Mouse (Mus musculus): ENCODE measurements at regions not wholly inside any gene's neighbourhood (a gene's known extent, or its start where the extent isn't known, plus 50 kb on each side); places are given as distances from the start of the nearest gene placed in this dataset.

DNA sequence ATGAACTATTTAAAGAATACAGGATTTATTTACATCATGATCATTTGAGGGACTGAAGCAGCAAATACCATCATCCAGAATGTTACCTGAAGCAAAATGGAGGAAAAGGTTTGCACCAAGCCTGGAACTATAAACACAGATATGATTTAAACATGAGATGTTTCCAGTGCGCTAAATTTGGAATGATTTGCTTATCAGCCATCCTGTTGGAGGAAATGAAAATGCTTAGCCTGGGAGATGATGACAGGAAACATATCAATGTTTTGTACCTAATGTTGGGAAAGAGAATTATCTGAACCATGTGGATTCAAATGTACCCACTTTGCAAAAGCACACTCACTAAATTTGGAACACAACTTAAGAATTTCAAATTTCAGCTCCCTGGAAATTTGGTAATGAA, 149.3 kb downstream of the Adgra3 start:
- 0 out of 2 replicates have a peak, but pooled peaks cover 3% of the 10 kb centered on the region for H3K4me1 ChIP-seq
- H3K27me3 ChIP-seq (replicated peaks): no peaks in the 10 kb centered on the region
- 58% methylated on average over 1 of the region's 1 CpGs for WGBS
- H3K9me3 ChIP-seq: no peaks in the 10 kb centered on the region
- no peak for ATAC-seq (ENCODE audit: extremely low read depth, insufficient number of reproducible peaks, low FRiP score, low TSS enrichment)
- H3K36me3 ChIP-seq: no peaks in the 10 kb centered on the region
- H3K27ac ChIP-seq (replicated peaks): no peak overlapping the region
- H3K4me3 ChIP-seq: no peak overlapping the region
- no peak overlapping the region for H3K9ac ChIP-seq
- no peak overlapping the region for H3K4me2 ChIP-seq

DNA sequence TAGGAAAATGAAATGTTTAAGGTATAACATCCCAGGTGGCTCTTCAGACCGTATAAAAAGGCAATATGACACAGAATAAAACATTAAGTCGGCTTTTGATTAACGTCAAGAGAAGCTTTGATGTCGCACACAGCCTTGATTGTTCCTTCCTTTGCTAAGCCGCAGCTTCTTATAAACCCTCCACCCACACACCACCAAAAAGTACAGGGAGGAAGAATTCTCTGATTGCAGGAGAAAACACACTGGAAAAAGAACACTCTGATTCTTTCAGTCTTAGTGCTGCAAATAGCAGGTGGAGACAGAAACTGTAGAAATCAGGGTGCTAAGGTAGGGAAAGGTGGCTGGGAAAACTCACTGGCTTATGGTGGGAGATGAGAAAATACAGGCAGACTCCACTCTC, 162.7 kb downstream of the Adgra3 start:
- no peak for ATAC-seq (ENCODE audit: extremely low read depth, insufficient number of reproducible peaks, low FRiP score, low TSS enrichment)
- Histone ChIP-seq H3K4me1 (no peaks in the 10 kb centered on the region), H3K9ac (no peak overlapping the region), H3K4me3 (no peak overlapping the region), H3K9me3 (no peaks in the 10 kb centered on the region), H3K27ac (replicated peaks) (no peak overlapping the region), H3K4me2 (no peak overlapping the region), H3K27me3 (replicated peaks) (no peaks in the 10 kb centered on the region), H3K36me3 (no peaks in the 10 kb centered on the region)
- WGBS: 77% methylated on average over 5 of the region's 5 CpGs

DNA sequence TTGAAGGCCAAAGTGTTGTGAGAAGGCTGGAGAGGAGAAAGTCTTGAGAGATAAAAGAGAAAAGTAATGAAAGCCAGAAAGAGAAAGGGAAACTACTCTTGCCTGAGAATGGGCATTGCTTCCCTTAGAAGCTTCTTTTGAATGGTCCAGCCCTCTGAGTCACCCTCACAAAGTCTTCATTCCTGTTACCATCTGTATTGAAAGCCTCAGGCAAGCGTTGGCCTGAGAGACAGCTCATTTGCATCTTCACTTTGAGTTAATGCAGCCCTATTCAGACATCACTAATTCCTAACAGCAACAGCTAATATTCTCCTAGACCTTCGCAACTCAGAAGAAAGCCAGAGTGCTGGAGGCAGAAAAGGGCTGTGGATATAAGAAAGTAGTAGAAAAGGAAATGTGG, 178.4 kb downstream of the Adgra3 start:
- Histone ChIP-seq H3K4me1 (no peaks in the 10 kb centered on the region), H3K27me3 (replicated peaks) (no peaks in the 10 kb centered on the region), H3K9me3 (no peaks in the 10 kb centered on the region), H3K9ac (no peak overlapping the region), H3K4me3 (no peak overlapping the region), H3K36me3 (no peaks in the 10 kb centered on the region), H3K27ac (replicated peaks) (no peak overlapping the region), H3K4me2 (no peak overlapping the region)
- WGBS: 47% methylated on average over 2 of the region's 2 CpGs
- ATAC-seq (ENCODE audit: extremely low read depth, insufficient number of reproducible peaks, low FRiP score, low TSS enrichment): no peak

DNA sequence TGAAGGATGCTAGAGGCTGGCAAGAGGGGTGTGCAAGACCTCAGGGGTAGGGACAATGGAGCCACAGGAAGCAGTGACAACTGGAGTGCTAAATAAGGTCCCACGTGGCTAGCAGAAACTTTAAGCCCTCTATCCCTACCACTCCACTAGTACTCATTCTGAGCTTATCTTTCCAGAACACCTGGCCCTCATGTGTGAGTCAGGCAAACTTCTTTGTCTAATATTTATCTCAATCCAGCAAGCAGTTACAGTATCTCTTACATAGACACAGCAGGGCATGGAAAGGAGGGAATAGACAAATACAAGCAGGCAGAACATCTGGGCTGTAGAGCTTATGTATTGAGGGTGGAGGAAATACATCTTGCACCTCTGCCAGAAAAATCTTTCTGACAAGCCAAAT, 182.6 kb downstream of the Adgra3 start:
- no peak overlapping the region for H3K4me3 ChIP-seq
- H3K36me3 ChIP-seq: no peaks in the 10 kb centered on the region
- peak; percentile 85 for ATAC-seq (ENCODE audit: extremely low read depth, insufficient number of reproducible peaks, low FRiP score, low TSS enrichment)
- no peaks in the 10 kb centered on the region for H3K27me3 ChIP-seq (replicated peaks)
- no peak overlapping the region for H3K4me2 ChIP-seq
- no peaks in the 10 kb centered on the region; the same call in 1 of the 2 replicates for H3K9me3 ChIP-seq
- no peaks in the 10 kb centered on the region for H3K4me1 ChIP-seq
- 33% methylated on average over 1 of the region's 1 CpGs for WGBS
- 0 out of 2 replicates have a peak overlapping the region, but pooled peaks have one; percentile 20 for H3K27ac ChIP-seq (replicated peaks)
- H3K9ac ChIP-seq: no peak overlapping the region

DNA sequence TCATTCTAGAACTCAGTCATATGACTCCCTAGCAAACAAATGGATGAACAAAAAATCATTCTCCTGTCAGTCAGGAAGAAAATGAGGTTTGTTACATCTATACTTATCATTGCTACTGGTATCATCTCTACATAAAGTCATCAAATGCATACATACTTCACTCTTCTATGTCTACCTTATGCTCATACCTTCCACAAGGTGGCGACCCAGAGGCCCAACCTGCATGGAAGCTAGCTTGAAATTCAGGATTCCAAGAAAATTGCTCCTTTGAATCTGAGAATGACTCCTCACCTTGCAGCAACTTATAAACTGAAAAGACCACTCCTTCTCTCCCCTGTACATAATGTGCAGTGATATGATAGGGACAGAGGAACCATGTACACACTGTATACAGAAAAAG, 201.6 kb downstream of the Adgra3 start:
- H3K4me2 ChIP-seq: no peak overlapping the region
- no peak for ATAC-seq (ENCODE audit: extremely low read depth, insufficient number of reproducible peaks, low FRiP score, low TSS enrichment)
- H3K9ac ChIP-seq: no peak overlapping the region
- H3K4me3 ChIP-seq: no peak overlapping the region
- H3K4me1 ChIP-seq: no peaks in the 10 kb centered on the region
- H3K27ac ChIP-seq (replicated peaks): no peak overlapping the region
- WGBS: 35% methylated on average over 1 of the region's 1 CpGs
- H3K27me3 ChIP-seq (replicated peaks): no peaks in the 10 kb centered on the region
- no peaks in the 10 kb centered on the region for H3K9me3 ChIP-seq
- H3K36me3 ChIP-seq: no peaks in the 10 kb centered on the region

DNA sequence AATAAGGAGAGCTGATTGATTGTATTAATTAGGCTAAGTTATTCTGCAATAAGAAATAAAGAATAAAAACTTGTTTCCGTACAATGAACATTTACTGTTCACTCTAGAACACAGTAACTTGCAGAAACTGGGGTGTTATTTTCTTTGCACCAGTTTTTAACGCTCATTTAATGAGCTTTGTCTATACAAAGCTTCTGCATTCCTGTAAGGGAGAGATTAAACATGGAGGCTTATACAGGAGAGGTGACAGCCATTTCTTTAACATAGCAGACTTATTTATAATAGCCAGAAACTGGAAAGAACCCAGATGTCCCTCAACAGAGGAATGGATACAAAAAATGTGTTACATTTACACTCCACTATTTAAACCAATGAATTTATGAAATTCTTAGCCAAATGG, 202.8 kb downstream of the Adgra3 start:
- Histone ChIP-seq H3K4me1 (no peaks in the 10 kb centered on the region), H3K9me3 (no peaks in the 10 kb centered on the region), H3K36me3 (no peaks in the 10 kb centered on the region), H3K9ac (no peak overlapping the region), H3K27me3 (replicated peaks) (no peaks in the 10 kb centered on the region), H3K4me3 (no peak overlapping the region), H3K4me2 (no peak overlapping the region), H3K27ac (replicated peaks) (no peak overlapping the region)
- 71% methylated on average over 2 of the region's 2 CpGs for WGBS
- ATAC-seq (ENCODE audit: extremely low read depth, insufficient number of reproducible peaks, low FRiP score, low TSS enrichment): no peak

DNA sequence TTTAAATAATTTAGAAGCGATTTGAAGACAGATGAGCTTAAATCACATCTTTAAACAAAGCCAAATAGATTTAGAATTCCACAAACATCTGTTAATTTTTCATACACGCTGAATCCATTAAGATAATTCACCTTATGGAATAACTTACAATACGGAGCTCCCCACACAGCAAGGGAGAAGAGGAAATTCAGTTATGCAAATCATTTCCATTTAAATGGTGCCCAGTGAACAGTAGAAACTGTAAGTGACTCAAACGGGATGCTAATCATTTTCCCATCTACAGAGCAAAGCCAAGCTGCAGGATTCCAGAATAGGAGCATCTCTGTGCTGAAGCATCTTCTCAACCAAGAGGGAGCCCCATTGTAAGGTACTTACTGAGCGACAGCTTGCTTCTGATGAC, 210.1 kb downstream of the Adgra3 start:
- H3K4me2 ChIP-seq: no peak overlapping the region
- H3K9ac ChIP-seq: no peak overlapping the region
- no peaks in the 10 kb centered on the region for H3K36me3 ChIP-seq
- no peak overlapping the region for H3K27ac ChIP-seq (replicated peaks)
- H3K27me3 ChIP-seq (replicated peaks): no peaks in the 10 kb centered on the region
- no peaks in the 10 kb centered on the region for H3K9me3 ChIP-seq
- H3K4me3 ChIP-seq: no peak overlapping the region
- H3K4me1 ChIP-seq: no peaks in the 10 kb centered on the region
- WGBS: 54% methylated on average over 5 of the region's 5 CpGs
- ATAC-seq (ENCODE audit: extremely low read depth, insufficient number of reproducible peaks, low FRiP score, low TSS enrichment): no peak

DNA sequence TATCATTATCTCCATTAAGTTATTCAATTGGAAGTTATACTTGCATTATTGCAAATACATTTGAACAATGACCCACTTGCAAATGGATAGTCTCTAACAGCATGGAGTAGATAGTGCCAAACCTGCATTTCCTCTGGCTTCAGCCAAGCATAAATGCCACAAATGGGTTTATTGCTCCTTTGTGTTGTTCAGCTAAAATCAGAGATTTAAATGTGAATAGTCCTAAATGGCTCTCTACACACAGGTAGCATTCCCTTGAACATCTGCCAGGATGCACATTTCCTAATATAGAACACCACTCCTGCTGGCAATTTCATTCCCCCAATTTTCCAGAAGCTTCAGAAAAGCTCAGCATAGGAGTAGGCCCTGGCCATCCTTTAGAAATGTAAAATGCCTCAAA, 210.6 kb downstream of the Adgra3 start:
- Histone ChIP-seq H3K4me3 (no peak overlapping the region), H3K36me3 (no peaks in the 10 kb centered on the region), H3K4me1 (no peaks in the 10 kb centered on the region), H3K27ac (replicated peaks) (no peak overlapping the region), H3K9ac (no peak overlapping the region), H3K4me2 (no peak overlapping the region), H3K9me3 (no peaks in the 10 kb centered on the region), H3K27me3 (replicated peaks) (no peaks in the 10 kb centered on the region)
- no peak for ATAC-seq (ENCODE audit: extremely low read depth, insufficient number of reproducible peaks, low FRiP score, low TSS enrichment)

DNA sequence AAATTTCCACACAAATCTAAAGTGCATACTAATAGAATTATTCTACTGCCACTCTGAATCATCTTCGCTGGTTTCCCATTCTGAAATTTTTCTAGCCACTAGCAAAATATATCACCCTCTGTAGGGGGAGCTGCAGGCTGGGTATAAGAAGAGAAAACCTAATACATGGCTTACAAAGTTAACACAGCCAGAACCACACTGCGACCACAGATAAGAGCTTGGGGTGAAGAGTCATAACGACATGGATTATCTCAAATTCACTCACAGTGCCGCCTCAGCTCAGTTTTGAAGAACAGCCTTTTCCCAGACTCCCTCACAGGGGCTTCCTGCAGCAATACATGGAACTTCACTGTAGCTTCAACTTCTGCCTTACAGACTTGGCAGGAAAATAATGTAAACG, 240.0 kb downstream of the Adgra3 start:
- Histone ChIP-seq H3K4me2 (no peak overlapping the region), H3K9me3 (no peaks in the 10 kb centered on the region), H3K36me3 (no peaks in the 10 kb centered on the region), H3K4me1 (no peaks in the 10 kb centered on the region), H3K9ac (no peak overlapping the region), H3K27ac (replicated peaks) (no peak overlapping the region), H3K4me3 (no peak overlapping the region), H3K27me3 (replicated peaks) (no peaks in the 10 kb centered on the region)
- no peak for ATAC-seq (ENCODE audit: extremely low read depth, insufficient number of reproducible peaks, low FRiP score, low TSS enrichment)
- WGBS: 58% methylated on average over 5 of the region's 5 CpGs

DNA sequence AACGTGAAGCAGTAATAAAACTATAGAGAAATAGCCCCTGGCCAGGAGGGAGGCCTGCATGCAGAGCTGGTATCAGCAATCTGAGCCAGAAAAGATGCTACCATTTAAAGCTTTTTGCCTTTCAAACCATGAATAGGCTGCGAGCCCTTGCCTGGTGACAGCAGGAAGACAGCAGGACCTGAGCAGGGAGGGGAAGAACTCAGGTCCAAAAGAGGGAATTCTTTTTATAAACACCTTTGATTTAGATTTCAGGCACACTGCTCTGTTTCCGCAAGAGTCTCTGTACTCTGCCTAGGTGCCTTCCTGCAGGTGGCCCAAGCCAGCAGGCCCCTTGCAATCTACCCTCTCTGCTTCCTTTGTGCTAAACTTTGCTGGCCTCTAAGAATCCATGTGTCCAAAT, 242.1 kb downstream of the Adgra3 start:
- H3K36me3 ChIP-seq: no peaks in the 10 kb centered on the region
- no peak overlapping the region for H3K4me3 ChIP-seq

DNA sequence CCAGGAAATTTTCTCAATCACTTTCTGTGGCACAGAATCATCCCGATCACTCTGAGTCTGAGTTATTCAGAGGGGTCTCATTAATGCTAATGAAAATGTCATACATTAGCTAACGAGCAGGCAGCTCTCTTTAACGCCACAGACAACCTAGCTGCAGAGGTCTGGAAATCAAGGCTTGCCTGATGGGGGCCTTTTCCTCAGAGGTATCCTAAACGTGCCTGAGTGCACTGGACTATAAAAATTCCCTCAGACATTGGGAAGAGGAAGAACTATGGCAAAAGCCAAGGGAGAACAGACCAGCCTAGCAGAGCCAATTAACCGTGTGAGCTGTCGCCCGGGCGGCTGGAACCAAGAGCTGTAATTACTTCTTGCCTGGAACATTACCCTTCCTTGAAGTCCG, 245.5 kb downstream of the Adgra3 start:
- Histone ChIP-seq H3K27ac (replicated peaks) (no peak overlapping the region), H3K36me3 (no peaks in the 10 kb centered on the region), H3K4me2 (no peak overlapping the region), H3K4me3 (no peak overlapping the region), H3K4me1 (no peaks in the 10 kb centered on the region), H3K9ac (no peak overlapping the region), H3K9me3 (no peaks in the 10 kb centered on the region), H3K27me3 (replicated peaks) (no peaks in the 10 kb centered on the region)
- no peak for ATAC-seq (ENCODE audit: extremely low read depth, insufficient number of reproducible peaks, low FRiP score, low TSS enrichment)
- 84% methylated on average over 9 of the region's 9 CpGs for WGBS

More for the DNA sequence above, 242.1 kb downstream of the Adgra3 start:
- no peaks in the 10 kb centered on the region for H3K9me3 ChIP-seq
- no peaks in the 10 kb centered on the region for H3K4me1 ChIP-seq
- no peak overlapping the region for H3K27ac ChIP-seq (replicated peaks)
- no peak overlapping the region for H3K4me2 ChIP-seq
- WGBS: 77% methylated on average over 3 of the region's 3 CpGs
- no peaks in the 10 kb centered on the region for H3K27me3 ChIP-seq (replicated peaks)
- no peak overlapping the region for H3K9ac ChIP-seq
- no peak for ATAC-seq (ENCODE audit: extremely low read depth, insufficient number of reproducible peaks, low FRiP score, low TSS enrichment)

DNA sequence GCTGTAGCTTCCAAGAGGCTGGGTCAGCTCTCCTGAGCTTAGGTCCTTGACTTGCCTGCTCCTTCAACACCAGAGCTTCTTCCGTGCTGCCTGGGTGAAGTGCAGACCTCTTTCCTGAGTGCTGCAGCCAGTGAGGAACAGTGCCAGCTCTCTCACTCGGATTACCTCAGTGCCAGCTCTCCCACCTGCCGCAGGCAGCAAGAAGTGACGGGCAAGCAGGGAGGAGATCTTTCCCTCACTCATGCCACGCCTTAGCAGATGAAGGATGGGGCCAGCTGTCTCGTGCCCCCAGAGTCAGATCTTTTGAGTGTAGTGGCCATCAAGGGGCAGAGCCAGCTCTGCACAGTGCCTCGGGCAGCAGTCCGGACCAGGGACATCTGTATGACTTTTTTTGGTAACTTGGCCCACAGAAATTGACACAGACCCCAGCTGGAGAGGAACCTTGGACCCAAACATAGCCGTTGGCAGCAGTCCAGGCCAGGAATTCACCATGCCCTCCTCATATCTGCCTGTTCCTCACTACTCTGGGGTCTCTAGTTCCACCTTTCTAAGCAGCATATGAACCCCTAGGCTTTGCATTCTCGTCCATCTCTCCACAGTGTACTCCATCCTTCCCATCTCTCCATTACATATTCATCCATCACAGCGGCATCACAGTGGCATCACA, 263.9 kb upstream of the Kcnip4 start:
- Histone ChIP-seq H3K4me3 (no peak overlapping the region), H3K36me3 (no peaks in the 10 kb centered on the region), H3K27ac (replicated peaks) (no peak overlapping the region), H3K4me1 (no peaks in the 10 kb centered on the region), H3K4me2 (no peak overlapping the region), H3K27me3 (replicated peaks) (no peaks in the 10 kb centered on the region), H3K9me3 (peaks cover 4% of the 10 kb centered on the region; the same call in 1 of the 2 replicates), H3K9ac (no peak overlapping the region)
- WGBS: 69% methylated on average over 11 of the region's 11 CpGs
- no peak for ATAC-seq (ENCODE audit: extremely low read depth, insufficient number of reproducible peaks, low FRiP score, low TSS enrichment)

All from heart, embryonic 13.5 days (tissue).